Mouse (Mus musculus) brain, embryonic 14.5 days (tissue): ENCODE measurements around the gene Reep1.

Source experiments
- CTCF ChIP-seq: fragments of 200-500 bp; IDR thresholded peaks from 2 replicates; pipeline ENCODE4 v1.5.1; 2012; ENCODE audit warnings: inconsistent platforms, mild to moderate bottlenecking, moderate library complexity, borderline replicate concordance; ENCODE audit not compliant: insufficient read depth, insufficient read length; ENCODE audit errors: extremely low read depth
- POLR2A ChIP-seq: fragments of 200-500 bp; IDR thresholded peaks from 2 replicates; pipeline ENCODE4 v1.6.1; 2012; ENCODE audit warnings: mild to moderate bottlenecking, inconsistent platforms, borderline replicate concordance; ENCODE audit not compliant: poor library complexity, insufficient read depth, insufficient read length, severe bottlenecking; ENCODE audit errors: extremely low read depth

DNA sequence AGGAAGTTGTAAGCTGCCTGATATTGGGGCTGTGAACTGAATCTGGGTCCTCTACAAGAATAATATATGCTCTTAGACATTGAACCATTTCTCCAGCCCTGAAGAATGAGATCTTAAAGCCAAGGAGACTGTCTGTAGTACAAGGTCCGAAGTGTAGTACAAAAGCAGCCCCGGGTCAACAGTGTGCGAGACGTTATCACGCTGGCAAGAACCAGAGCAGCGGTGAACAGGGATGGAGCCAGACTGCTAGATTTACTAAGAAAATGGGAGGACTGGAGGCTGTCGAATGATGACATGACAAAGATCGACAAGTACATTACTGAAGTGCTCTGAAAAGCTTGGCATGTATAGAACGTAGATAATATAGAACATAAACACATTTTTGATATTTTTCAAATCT is 122.4 kb downstream of the Reep1 start:
- TF ChIP-seq POLR2A (no peak), CTCF (no peak)
